Mouse (Mus musculus) lung, adult 2 months (tissue): ENCODE results near the gene Prr19. TPM values are rescaled to one million over a fixed set of nuclear protein-coding genes. Genes with fewer than 3 reads are reported as not detected.
"Not testable (repeated sequence)": the region's sequence is repeated elsewhere in the genome, so short reads cannot be mapped to it uniquely, and the experiment has no call there.

Experiments used
- DNase-seq: peaks from one replicate; pipeline ENCODE4 v3.0.0; 2022
- H3K4me1 ChIP-seq: fragments of 200-500 bp; 2 replicates; pipeline ENCODE4 v1.6.1; 2011; ENCODE audit warnings: low read length; ENCODE audit not compliant: control insufficient read depth, insufficient read depth
- H3K4me3 ChIP-seq: fragments of 200-500 bp; replicated peaks from 2 replicates; pipeline ENCODE3; 2011; ENCODE audit warnings: low read depth, mild to moderate bottlenecking, control low read depth, low read length; ENCODE audit errors: extremely low read depth
- CTCF ChIP-seq: fragments of 200-500 bp; IDR thresholded peaks from 2 replicates; pipeline ENCODE4 v1.5.1; 2011; ENCODE audit warnings: mild to moderate bottlenecking, low read length, control low read depth; ENCODE audit not compliant: insufficient read depth
- POLR2A ChIP-seq: fragments of 200-500 bp; IDR thresholded peaks from 2 replicates; pipeline ENCODE4 v1.6.1; 2011; ENCODE audit warnings: low read depth, mild to moderate bottlenecking, control low read depth, low read length, borderline replicate concordance; ENCODE audit errors: extremely low read depth
- WGBS: fragments of 180-500 bp; shearing (Covaris S2); methylation state at CpG from one replicate; pipeline ENCODE4 v1.1.7; 2018; 5-methylcytosine and 5-hydroxymethylcytosine counted together
- polyA plus RNA-seq: library from polyadenylated mRNA; depleted of rRNA; stranded (reverse); fragments of >200 nt; gene quantifications from 2 replicates; pipeline ENCODE4 v1.2.3, GENCODE M21; 2012

Gene Prr19
- polyA plus RNA-seq, 1 experiment = not detected

DNA sequence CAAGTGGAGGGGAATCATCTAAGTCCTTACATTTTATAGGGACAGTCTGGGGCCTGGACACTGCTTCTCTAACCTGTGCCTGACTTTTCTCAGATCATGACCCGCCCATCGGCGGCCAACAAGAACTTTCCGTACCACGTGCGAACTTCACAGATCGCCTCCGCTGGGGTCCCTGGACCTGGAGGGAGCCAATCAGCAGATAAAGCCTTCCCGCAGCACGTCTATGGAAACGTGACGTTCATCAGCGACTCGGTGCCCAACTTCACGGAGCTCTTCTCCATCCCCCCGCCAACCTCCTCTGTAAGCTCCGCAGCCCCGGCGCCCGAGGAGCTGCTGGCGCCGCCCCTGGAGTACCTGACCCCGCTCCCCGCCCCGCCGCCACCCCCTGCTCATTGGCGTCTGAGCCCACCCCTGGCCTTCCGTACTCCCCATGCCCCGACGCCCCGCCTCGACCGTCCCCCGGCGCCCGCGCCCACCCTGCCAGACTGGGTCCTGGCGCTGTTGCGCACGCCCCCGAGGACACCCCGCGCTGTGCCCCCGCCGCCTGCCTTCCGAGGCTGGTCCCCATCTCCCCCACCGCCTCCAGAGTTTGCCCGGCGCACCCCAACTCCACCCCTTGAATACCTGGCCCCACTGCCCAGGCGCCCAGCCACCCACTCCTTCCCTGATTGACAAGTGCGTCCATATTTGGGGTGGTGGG lies 13.5 kb downstream of the Prr19 start:
- no peak for DNase-seq
- Histone ChIP-seq H3K4me3 (no peak overlapping the region), H3K4me1 (peaks cover 4% of the 10 kb centered on the region; the same call in 1 of the 2 replicates)
- no peak for TF ChIP-seq CTCF
- no peak for TF ChIP-seq POLR2A
- 5% methylated on average over 51 of the region's 51 CpGs for WGBS

DNA sequence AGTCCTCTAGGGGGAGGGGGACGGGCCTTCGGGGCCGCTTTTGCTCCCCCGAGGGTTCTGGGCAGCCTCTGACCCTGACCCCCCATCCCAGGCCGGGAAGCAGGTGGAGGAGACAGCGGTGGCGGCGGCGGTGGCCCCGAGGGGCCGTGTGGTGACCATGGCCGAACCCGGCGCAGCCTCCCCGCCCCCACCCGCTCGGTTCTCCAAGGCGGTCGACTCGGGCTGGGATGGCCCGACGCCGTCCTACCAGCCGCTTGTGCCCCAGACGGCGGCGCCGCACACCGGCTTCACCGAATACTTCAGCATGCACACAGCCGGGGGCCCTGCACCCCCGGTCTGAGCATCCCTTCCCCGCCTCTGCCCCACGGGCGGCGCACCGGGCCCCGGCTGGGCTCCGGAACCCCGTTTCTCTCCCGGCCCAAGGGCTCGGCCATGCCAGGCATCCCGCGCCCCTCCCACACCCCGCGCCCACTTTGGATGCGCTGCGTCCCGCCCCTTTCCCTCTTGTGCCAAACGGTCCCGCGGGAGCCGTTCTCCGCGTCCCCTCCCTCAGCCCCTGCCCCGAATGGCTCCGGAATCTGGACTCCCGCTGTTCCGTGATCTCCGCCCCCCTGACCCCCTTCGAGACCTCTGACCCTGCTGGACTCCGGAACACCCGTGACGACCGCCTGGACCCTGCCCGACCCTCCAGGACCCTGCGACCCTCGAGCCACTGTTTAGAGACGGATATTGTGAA lies 14.3 kb downstream of the Prr19 start:
- DNase-seq = no peak
- WGBS = 2% methylated on average over 69 of the region's 69 CpGs
- Histone ChIP-seq H3K4me3 (peak overlapping the region; percentile 4), H3K4me1 (peaks cover 4% of the 10 kb centered on the region; the same call in 1 of the 2 replicates)
- TF ChIP-seq CTCF (no peak), POLR2A (no peak)

DNA sequence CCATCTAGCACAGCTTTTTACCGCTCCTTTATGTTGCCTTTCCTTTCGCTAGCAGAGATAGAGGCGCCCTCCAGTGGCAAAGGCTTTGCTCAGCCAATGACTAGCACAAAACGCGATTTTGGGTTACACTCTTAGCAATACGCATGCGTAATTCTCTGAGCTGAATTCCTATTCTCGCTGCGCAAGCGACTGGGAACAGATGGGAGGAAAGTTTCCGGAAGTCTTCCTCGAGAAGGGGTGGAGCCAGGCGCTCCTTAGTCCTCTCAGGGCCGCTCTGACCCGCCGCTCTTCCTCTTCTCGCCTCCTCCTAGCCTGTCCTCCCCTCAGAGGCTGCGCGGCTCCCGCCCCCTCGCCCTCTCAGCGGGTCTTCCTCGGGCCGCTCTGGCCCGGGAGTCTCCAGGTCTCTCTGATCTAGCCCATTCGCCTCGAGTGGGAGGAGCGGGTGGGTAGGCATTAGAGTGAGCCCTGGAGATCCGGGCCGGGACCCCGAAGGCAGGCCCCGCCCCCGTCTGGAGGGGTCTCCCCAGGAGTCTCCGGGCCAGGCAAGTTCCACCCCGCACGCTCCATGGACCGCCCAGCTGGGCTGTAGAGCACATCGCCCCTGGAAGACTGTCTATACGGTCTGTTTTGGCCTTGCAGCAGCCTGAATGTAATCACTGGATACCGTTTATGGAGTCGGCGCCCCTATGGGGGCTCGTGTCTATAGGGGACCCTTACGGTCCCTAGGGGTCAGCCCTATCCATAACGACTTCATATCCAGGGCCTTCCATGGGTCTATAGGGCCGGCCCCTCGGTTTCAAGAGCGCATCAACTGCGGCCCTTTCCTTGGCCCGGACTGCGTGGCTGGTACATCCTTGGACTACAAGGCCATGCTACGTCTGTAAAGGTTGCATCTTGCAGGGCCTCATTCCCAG lies 15.6 kb downstream of the Prr19 start, which contains the start of gene Megf8:
Gene Megf8, plus strand, starts transcription at position 633 of the 914 bp plus-strand sequence.
- peak; percentile 83 for TF ChIP-seq CTCF
- TF ChIP-seq POLR2A = peak; percentile 51; the same call in 1 of the 2 replicates
- Histone ChIP-seq H3K4me3 (peak within 1 kb of the TSS; percentile 75), H3K4me1 (peaks cover 4% of the 10 kb centered on the region; the same call in 1 of the 2 replicates)
- peak; percentile 88 for DNase-seq
- WGBS = 2% methylated on average over 52 of the region's 52 CpGs

DNA sequence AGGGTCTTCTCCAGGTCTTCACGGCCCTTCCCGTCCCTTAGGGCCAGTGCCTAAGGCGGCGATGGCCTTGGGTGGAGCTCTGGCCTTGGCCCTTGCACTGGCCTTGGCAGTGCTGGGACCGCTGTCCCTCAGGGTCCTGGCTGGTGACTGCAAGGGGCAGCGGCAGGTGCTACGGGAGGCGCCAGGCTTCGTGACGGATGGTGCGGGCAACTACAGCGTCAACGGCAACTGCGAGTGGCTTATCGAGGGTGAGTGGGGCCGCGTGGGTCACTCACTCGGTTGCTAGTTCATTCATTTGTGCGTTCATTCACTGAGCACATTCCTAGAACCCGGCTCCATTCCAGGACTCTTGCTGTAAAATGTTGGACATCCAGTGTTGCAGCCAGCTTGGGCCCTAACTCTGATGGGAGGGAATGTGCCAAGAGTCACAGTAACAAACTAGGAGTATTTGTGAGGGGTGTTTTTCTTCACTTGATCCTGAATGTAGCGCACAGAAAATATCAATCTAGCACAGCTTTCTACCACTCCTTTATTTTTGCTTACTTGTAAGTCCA lies 16.3 kb downstream of the Prr19 start:
- no peak for TF ChIP-seq CTCF
- TF ChIP-seq POLR2A = no peak
- peak overlapping the region; percentile 75 for H3K4me3 ChIP-seq
- no peak for DNase-seq
- H3K4me1 ChIP-seq = peaks cover 4% of the 10 kb centered on the region; the same call in 1 of the 2 replicates
- 17% methylated on average over 21 of the region's 21 CpGs for WGBS

DNA sequence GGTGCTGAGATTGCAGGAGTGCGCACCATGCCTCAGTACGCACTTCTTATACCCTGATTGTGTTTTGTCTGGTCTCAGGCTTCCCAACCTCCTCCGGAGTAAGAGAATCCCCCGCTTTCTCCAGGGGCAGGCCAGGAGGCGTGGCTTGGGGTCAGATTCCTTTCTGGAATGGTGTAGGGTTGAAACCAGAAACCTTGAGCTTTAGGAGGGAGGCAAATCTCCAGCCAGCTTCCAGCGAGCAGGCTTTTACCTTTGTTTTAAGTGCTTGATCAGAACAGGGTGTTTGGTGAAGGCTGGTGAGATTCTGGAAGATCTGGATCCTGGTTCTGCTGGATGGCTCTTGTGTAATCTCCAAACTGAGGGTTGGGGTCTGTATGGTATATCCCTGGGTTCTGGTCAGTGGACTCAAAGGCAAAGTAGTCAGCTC lies 20.9 kb downstream of the Prr19 start:
- no peak for TF ChIP-seq POLR2A
- TF ChIP-seq CTCF = no peak
- 42% methylated on average over 6 of the region's 6 CpGs for WGBS
- no peak for DNase-seq
- no peak overlapping the region for H3K4me3 ChIP-seq
- H3K4me1 ChIP-seq = peaks cover 4% of the 10 kb centered on the region; the same call in 1 of the 2 replicates

DNA sequence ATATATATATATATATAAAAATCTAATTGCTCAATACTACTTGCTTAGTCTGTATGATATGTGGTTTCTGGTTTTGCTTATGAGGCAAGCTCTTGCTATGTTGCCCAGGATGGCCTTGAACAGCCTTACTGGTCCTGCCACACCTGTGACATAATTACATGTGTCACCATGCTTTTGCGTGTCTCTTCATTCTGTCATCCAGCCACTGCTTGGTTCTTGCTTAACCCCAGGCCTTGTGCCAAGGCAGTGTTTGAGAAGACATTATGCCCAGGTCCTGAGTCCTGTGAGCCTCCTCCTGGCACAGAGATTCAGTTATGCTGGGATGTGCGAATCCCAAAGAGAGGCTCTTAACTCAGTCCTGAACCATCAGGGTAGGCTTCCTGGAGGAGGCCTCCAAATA lies 22.0 kb downstream of the Prr19 start:
- no peaks in the 10 kb centered on the region for H3K4me1 ChIP-seq
- whole genome bisulfite sequencing = 71% methylated on average over 2 of the region's 2 CpGs
- DNase-seq = no peak
- TF ChIP-seq CTCF (no peak), POLR2A (no peak)
- H3K4me3 ChIP-seq = no peak overlapping the region

DNA sequence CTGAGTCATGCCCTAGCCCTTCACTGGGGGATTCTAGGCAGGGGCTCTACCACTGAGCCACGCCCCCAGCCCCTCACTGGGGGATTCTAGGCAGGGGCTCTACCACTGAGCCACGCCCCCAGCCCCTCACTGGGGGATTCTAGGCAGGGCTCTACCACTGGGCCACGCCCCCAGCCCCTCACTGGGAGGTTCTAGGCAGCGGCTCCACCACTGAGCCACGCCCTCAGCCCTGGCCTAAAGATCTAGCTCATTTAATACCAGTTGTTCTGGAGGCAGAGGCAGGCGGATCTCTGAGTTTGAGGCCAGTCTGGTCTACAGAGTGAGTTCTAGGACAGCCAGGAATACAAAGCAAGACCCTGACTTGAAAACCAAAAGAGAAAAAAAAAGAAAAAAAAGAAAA lies 24.2 kb downstream of the Prr19 start:
- H3K4me3 ChIP-seq, DNase-seq, H3K4me1 ChIP-seq: not testable (repeated sequence)
- 92% methylated on average over 6 of the region's 6 CpGs for WGBS

DNA sequence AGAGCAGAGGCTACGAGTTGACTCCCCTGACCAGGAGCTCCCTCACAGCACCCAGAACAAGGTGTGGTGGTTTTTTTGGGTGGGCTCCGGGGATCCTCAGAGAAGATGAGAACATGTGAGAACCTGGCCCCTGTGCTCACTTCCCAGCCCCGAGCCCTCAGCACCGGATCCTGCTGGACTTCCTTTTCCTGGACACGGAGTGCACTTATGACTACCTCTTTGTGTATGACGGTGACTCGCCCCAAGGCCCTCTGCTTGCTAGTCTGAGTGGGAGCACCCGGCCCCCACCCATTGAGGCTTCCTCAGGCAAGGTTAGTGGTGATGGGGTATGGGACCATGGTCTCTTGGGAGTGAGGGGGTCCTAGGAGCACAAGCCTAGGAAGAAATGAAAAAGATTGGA lies 25.0 kb downstream of the Prr19 start:
- H3K4me3 ChIP-seq = no peak overlapping the region

More for the DNA sequence above, 25.0 kb downstream of the Prr19 start:
- no peaks in the 10 kb centered on the region for H3K4me1 ChIP-seq
- no peak for DNase-seq
- 49% methylated on average over 8 of the region's 8 CpGs for WGBS
- TF ChIP-seq POLR2A (no peak), CTCF (no peak)
